Mouse (Mus musculus): ENCODE measurements around the gene Rp9. TPM values are rescaled to one million over a fixed set of nuclear protein-coding genes. Genes with fewer than 3 reads are reported as not detected.
A peak's percentile ranks its signal among the peaks of the same experiment; 100 is the strongest.
"Not testable (repeated sequence)": the region's sequence is repeated elsewhere in the genome, so short reads cannot be mapped to it uniquely, and the experiment has no call there.

Rp9 gene
- polyA plus RNA-seq, 1 experiment from 2014 or later = 52.6 TPM

- H3K4me1 ChIP-seq = no peaks in the 10 kb centered on the region
- 81% methylated on average over 3 of the region's 3 CpGs for WGBS
- no peaks in the 10 kb centered on the region for H3K9me3 ChIP-seq
- H3K4me3 ChIP-seq = no peak overlapping the region
- H3K36me3 ChIP-seq = no peaks in the 10 kb centered on the region
- no peak for DNase-seq (ENCODE audit: low spot score)
- no peaks in the 10 kb centered on the region for H3K27me3 ChIP-seq (ENCODE audit: insufficient read depth, poor library complexity, severe bottlenecking)
- H3K27ac ChIP-seq = no peak overlapping the region
These were observed 64.1 kb downstream of the Rp9 start for GRCm38 (mm10) chr9:22405414-22405813.

DNA sequence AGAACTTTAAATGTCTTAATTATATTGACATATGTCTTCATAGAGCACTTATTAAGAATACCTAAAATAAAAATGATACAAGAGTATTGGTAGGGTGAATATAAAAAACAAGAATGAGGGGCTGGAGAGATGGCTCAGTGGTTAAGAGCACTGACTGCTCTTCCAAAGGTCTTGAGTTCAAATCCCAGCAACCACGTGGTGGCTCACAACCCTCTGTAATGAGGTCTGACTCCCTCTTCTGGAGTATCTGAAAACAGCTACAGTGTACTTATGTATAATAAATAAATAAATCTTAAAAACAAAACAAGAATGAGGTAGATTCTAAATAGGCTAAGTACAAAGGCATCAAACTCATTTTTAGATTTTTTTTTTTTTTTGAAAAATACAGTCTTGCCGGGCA lies 66.0 kb downstream of the Rp9 start:
- not testable (repeated sequence) for H3K27me3 ChIP-seq (ENCODE audit: insufficient read depth, poor library complexity, severe bottlenecking); H3K27ac ChIP-seq; H3K4me3 ChIP-seq; DNase-seq (ENCODE audit: low spot score); H3K4me1 ChIP-seq; H3K9me3 ChIP-seq; H3K36me3 ChIP-seq
- WGBS = 57% methylated on average over 2 of the region's 2 CpGs

- Histone ChIP-seq H3K27ac (no peak overlapping the region), H3K36me3 (no peaks in the 10 kb centered on the region), H3K4me3 (no peak overlapping the region), H3K27me3 (ENCODE audit: insufficient read depth, poor library complexity, severe bottlenecking) (no peaks in the 10 kb centered on the region), H3K4me1 (no peaks in the 10 kb centered on the region), H3K9me3 (no peaks in the 10 kb centered on the region)
- DNase-seq (ENCODE audit: low spot score) = no peak
- WGBS = 72% methylated on average over 3 of the region's 3 CpGs
These were observed 66.6 kb downstream of the Rp9 start for GRCm38 (mm10) chr9:22402976-22403375.

- WGBS = 75% methylated on average over 6 of the region's 6 CpGs
- Histone ChIP-seq H3K4me1 (no peaks in the 10 kb centered on the region), H3K9me3 (no peaks in the 10 kb centered on the region), H3K4me3 (no peak overlapping the region), H3K27me3 (ENCODE audit: insufficient read depth, poor library complexity, severe bottlenecking) (no peaks in the 10 kb centered on the region), H3K27ac (no peak overlapping the region), H3K36me3 (no peaks in the 10 kb centered on the region)
- DNase-seq (ENCODE audit: low spot score) = no peak
These were observed 67.5 kb downstream of the Rp9 start for GRCm38 (mm10) chr9:22402001-22402400.

DNA sequence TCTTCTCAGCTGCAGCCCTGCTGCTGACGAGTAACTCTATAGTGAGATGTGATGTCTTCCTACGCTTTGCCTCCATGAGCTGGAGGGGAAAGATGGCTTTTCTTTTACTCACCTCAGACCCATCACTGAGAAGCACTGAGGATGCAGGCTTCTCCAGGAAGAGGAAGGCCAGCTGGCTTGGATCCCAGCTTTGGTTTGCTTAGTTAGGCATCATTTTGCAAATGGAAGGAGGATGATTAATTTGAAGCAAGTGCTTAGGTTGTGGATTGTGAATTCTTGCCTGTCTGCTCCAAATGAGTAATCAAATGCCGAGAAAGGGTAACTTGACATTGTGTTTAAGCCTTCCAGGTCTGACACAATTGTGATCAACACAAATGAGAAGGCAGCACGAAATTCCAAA lies 70.5 kb downstream of the Rp9 start:
- Histone ChIP-seq H3K36me3 (no peaks in the 10 kb centered on the region), H3K27me3 (ENCODE audit: insufficient read depth, poor library complexity, severe bottlenecking) (no peaks in the 10 kb centered on the region), H3K4me3 (no peak overlapping the region), H3K4me1 (no peaks in the 10 kb centered on the region), H3K27ac (no peak overlapping the region), H3K9me3 (no peaks in the 10 kb centered on the region)
- WGBS = 83% methylated on average over 4 of the region's 4 CpGs
- no peak for DNase-seq (ENCODE audit: low spot score)

- Histone ChIP-seq H3K9me3 (no peaks in the 10 kb centered on the region), H3K27me3 (ENCODE audit: insufficient read depth, poor library complexity, severe bottlenecking) (no peaks in the 10 kb centered on the region), H3K36me3 (no peaks in the 10 kb centered on the region), H3K27ac (no peak overlapping the region), H3K4me1 (0 out of 2 replicates have a peak, but pooled peaks cover 3% of the 10 kb centered on the region), H3K4me3 (no peak overlapping the region)
- no peak for DNase-seq (ENCODE audit: low spot score)
- WGBS = 81% methylated on average over 2 of the region's 2 CpGs
These were observed 74.8 kb downstream of the Rp9 start for GRCm38 (mm10) chr9:22394725-22395124.

- Histone ChIP-seq H3K4me3 (no peak overlapping the region), H3K27ac (no peak overlapping the region), H3K9me3 (no peaks in the 10 kb centered on the region), H3K4me1 (peaks cover 31% of the 10 kb centered on the region), H3K36me3 (no peaks in the 10 kb centered on the region), H3K27me3 (ENCODE audit: insufficient read depth, poor library complexity, severe bottlenecking) (no peaks in the 10 kb centered on the region)
- no peak for DNase-seq (ENCODE audit: low spot score)
- 80% methylated on average over 5 of the region's 5 CpGs for WGBS
These were observed 79.2 kb downstream of the Rp9 start for GRCm38 (mm10) chr9:22390390-22390789.

DNA sequence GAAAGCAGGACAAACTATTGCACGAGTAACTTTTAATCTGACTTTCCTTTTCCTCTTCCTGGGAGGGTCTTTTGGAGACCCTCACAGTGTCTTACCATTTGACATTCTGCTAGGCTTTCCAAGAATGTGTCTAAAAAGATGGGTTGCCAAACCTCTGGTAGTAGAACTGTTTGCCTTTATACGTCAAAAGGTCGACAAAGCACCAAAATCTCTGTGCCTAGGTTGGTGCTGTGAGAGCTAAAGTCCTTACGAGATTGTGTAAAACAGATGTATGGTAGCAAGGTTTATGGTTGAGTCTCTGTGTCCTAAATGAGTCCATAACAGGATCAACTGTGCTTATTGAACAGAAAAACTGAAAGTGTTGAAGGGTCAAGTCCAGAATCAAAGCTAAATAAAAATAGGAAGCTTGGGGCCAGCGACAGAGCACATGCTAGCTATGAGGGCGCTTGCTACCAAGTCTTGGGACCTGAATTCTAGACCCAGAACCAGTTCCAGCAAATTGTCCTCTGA lies 79.8 kb downstream of the Rp9 start:
- WGBS = 64% methylated on average over 6 of the region's 6 CpGs
- Histone ChIP-seq H3K36me3 (no peaks in the 10 kb centered on the region), H3K9me3 (no peaks in the 10 kb centered on the region), H3K4me3 (peak overlapping the region; percentile 88), H3K27me3 (ENCODE audit: insufficient read depth, poor library complexity, severe bottlenecking) (no peaks in the 10 kb centered on the region), H3K27ac (peak overlapping the region; percentile 96), H3K4me1 (peaks cover 31% of the 10 kb centered on the region)
- no peak for DNase-seq (ENCODE audit: low spot score)

- Histone ChIP-seq H3K9me3 (no peaks in the 10 kb centered on the region), H3K27me3 (ENCODE audit: insufficient read depth, poor library complexity, severe bottlenecking) (no peaks in the 10 kb centered on the region)
These were observed 80.5 kb downstream of the Rp9 start, which contains the start of gene Anln for GRCm38 (mm10) chr9:22389021-22389476. TSS of gene Anln (minus strand) at chr9:22389188.

GRCm38 (mm10) chr9:22388401-22388980 lies 81.1 kb downstream of the Rp9 start:
- Histone ChIP-seq H3K36me3 (no peaks in the 10 kb centered on the region), H3K4me3 (peak overlapping the region; percentile 88), H3K27me3 (ENCODE audit: insufficient read depth, poor library complexity, severe bottlenecking) (no peaks in the 10 kb centered on the region), H3K9me3 (no peaks in the 10 kb centered on the region), H3K27ac (peak overlapping the region; percentile 96), H3K4me1 (peaks cover 31% of the 10 kb centered on the region)
- DNase-seq (ENCODE audit: low spot score) = peak; percentile 84
- WGBS = under 1% methylated on average over 41 of the region's 41 CpGs

More at GRCm38 (mm10) chr9:22389021-22389476, 80.5 kb downstream of the Rp9 start, which contains the start of gene Anln:
- 0% methylated on average over 44 of the region's 44 CpGs for WGBS
- no peaks in the 10 kb centered on the region for H3K36me3 ChIP-seq
- peak within 1 kb of the TSS; percentile 88 for H3K4me3 ChIP-seq
- peak; percentile 97 for DNase-seq (ENCODE audit: low spot score)
- H3K4me1 ChIP-seq = peaks cover 31% of the 10 kb centered on the region
- peak within 1 kb of the TSS; percentile 96 for H3K27ac ChIP-seq

DNA sequence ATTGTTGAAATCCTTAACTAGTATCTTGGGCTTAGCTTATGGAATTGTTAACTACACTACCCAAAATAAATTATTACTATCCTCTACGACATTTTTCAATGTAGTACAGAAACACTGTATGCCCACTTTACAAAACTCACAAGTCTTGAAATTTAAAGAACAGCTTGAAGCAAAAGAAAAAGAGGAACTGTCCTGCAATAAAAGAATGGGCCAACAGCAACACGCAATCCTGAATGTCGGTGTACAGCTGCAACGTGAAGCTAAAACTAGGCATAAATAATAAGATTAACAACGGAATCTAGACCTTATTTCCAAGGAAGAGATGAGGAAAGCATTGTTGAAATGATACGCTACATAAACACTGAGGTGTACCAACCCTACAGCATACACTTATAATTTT lies 81.6 kb downstream of the Rp9 start:
- peak overlapping the region; percentile 88 for H3K4me3 ChIP-seq
- H3K9me3 ChIP-seq = no peaks in the 10 kb centered on the region
- peaks cover 6% of the 10 kb centered on the region; the same call in 1 of the 2 replicates for H3K36me3 ChIP-seq
- 24% methylated on average over 6 of the region's 6 CpGs for WGBS
- no peaks in the 10 kb centered on the region for H3K27me3 ChIP-seq (ENCODE audit: insufficient read depth, poor library complexity, severe bottlenecking)
- no peak for DNase-seq (ENCODE audit: low spot score)
- peak overlapping the region; percentile 96 for H3K27ac ChIP-seq
- peaks cover 31% of the 10 kb centered on the region for H3K4me1 ChIP-seq

DNA sequence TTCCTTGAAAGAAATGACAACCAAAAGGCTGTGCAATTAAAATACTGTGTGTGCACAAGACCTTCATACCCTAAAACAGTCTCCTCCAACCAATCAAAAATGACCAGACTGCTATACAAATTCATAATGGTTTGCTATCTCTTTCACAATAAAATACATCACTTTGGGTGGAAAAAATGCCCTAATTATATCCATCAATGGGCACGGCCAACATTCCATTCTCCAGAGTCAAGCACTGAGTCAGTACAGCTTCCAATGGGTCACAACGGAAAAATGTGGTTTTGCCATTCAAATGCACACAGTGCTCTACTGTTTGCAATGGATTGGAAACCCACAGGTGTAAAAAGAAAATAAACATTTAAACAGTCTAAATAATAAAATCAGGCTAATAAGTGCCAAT lies 83.7 kb downstream of the Rp9 start:
- no peak for DNase-seq (ENCODE audit: low spot score)
- Histone ChIP-seq H3K36me3 (peaks cover 25% of the 10 kb centered on the region), H3K9me3 (no peaks in the 10 kb centered on the region), H3K4me3 (no peak overlapping the region), H3K4me1 (peaks cover 31% of the 10 kb centered on the region), H3K27ac (no peak overlapping the region), H3K27me3 (ENCODE audit: insufficient read depth, poor library complexity, severe bottlenecking) (no peaks in the 10 kb centered on the region)
- WGBS = 77% methylated on average over 2 of the region's 2 CpGs

DNA sequence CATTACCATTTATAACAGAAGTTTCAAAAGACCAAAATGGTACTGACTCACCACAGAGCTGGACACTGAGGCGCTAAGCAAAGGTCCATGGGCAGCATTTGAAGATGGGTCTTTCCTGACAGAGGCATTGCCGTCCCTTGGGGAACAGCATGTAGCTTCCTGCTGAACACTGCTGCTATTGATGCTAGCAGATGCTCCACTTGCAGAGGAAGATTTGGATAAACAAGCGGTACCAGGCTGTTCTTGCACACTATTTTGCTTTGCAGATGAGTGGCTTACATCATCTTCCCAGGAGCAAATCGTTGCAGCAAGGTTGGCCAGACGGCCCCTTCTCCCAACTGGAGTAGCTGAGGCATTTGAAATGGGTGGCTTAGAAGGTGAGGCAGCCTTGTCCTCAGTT lies 93.5 kb downstream of the Rp9 start:
- DNase-seq (ENCODE audit: low spot score) = no peak
- H3K27ac ChIP-seq = no peak overlapping the region

GRCm38 (mm10) chr9:22372760-22373159 lies 96.8 kb downstream of the Rp9 start:
- 96% methylated on average over 4 of the region's 4 CpGs for WGBS
- no peak for DNase-seq (ENCODE audit: low spot score)
- Histone ChIP-seq H3K27me3 (ENCODE audit: insufficient read depth, poor library complexity, severe bottlenecking) (no peaks in the 10 kb centered on the region), H3K4me1 (no peaks in the 10 kb centered on the region; the same call in 1 of the 2 replicates), H3K36me3 (peaks cover 85% of the 10 kb centered on the region), H3K27ac (no peak overlapping the region), H3K9me3 (no peaks in the 10 kb centered on the region), H3K4me3 (no peak overlapping the region)

More for the DNA sequence above, 93.5 kb downstream of the Rp9 start:
- Histone ChIP-seq H3K36me3 (peaks cover 87% of the 10 kb centered on the region), H3K27me3 (ENCODE audit: insufficient read depth, poor library complexity, severe bottlenecking) (no peaks in the 10 kb centered on the region), H3K9me3 (no peaks in the 10 kb centered on the region), H3K4me3 (no peak overlapping the region), H3K4me1 (no peaks in the 10 kb centered on the region)
- 88% methylated on average over 5 of the region's 5 CpGs for WGBS

All from heart, embryonic 10.5 days (tissue).